In genomic region chr3:90491350-90491749, GRCm38 (mm10) we compare ENCODE assay signal across 7 mouse cellular contexts. TPM values are rescaled to one million over a fixed set of nuclear protein-coding genes. Genes with fewer than 3 reads are reported as not detected.
DNase-seq lines count a peak whose midpoint lies in the region; ATAC-seq lines count a peak whose summit lies in the region.

No protein-coding gene starts in this region.

- WGBS in hindbrain, embryonic 13.5 days = 47% methylated on average over 2 of the region's 2 CpGs
- WGBS in hindbrain, embryonic 10.5 days = 40% methylated on average over 2 of the region's 2 CpGs
- WGBS in midbrain, embryonic 15.5 days = 44% methylated on average over 2 of the region's 2 CpGs

- DNase-seq in hindbrain, embryonic 10.5 days (ENCODE audit: low spot score) = no peak
- DNase-seq in CD4-positive helper T cell, adult 2 months (ENCODE audit: low read depth, low spot score) = peak; percentile 77
- peak; percentile 81 for DNase-seq in MEL-GATA-1-ER (ENCODE audit: extremely low read depth, low read depth)
- peak; percentile 56 for DNase-seq in kidney, postnatal 14 days
- DNase-seq in urinary bladder, adult 2 months (ENCODE audit: low spot score) = no peak

- H3K9me3 ChIP-seq in hindbrain, embryonic 13.5 days = no peaks in the 10 kb centered on the region
- H3K9me3 ChIP-seq in hindbrain, embryonic 10.5 days = no peaks in the 10 kb centered on the region
- H3K9me3 ChIP-seq in midbrain, embryonic 15.5 days = no peaks in the 10 kb centered on the region

- no peak overlapping the region for H3K4me2 ChIP-seq in hindbrain, embryonic 13.5 days
- H3K4me2 ChIP-seq in midbrain, embryonic 15.5 days = no peak overlapping the region

- ATAC-seq in hindbrain, embryonic 13.5 days (ENCODE audit: low FRiP score) = 0 out of 2 replicates have a peak, but pooled peaks have one; percentile 19
- peak; percentile 27; the same call in 1 of the 2 replicates for ATAC-seq in midbrain, embryonic 15.5 days (replicated peaks)

- no peak overlapping the region for H3K4me3 ChIP-seq in hindbrain, embryonic 13.5 days
- no peak overlapping the region for H3K4me3 ChIP-seq in hindbrain, embryonic 10.5 days
- no peak overlapping the region for H3K4me3 ChIP-seq in midbrain, embryonic 15.5 days

- H3K27me3 ChIP-seq in hindbrain, embryonic 13.5 days = no peaks in the 10 kb centered on the region
- H3K27me3 ChIP-seq in hindbrain, embryonic 10.5 days (ENCODE audit: insufficient read depth, poor library complexity, severe bottlenecking) = no peaks in the 10 kb centered on the region
- no peaks in the 10 kb centered on the region for H3K27me3 ChIP-seq in midbrain, embryonic 15.5 days (replicated peaks)

- H3K27ac ChIP-seq in hindbrain, embryonic 13.5 days = no peak overlapping the region
- no peak overlapping the region for H3K27ac ChIP-seq in hindbrain, embryonic 10.5 days
- no peak overlapping the region for H3K27ac ChIP-seq in midbrain, embryonic 15.5 days

- H3K9ac ChIP-seq in hindbrain, embryonic 13.5 days = no peak overlapping the region
- no peak overlapping the region for H3K9ac ChIP-seq in midbrain, embryonic 15.5 days

- peaks cover 10% of the 10 kb centered on the region for H3K4me1 ChIP-seq in hindbrain, embryonic 13.5 days (replicated peaks)
- peaks cover 8% of the 10 kb centered on the region for H3K4me1 ChIP-seq in hindbrain, embryonic 10.5 days (replicated peaks)
- peaks cover 7% of the 10 kb centered on the region for H3K4me1 ChIP-seq in midbrain, embryonic 15.5 days

- peaks cover 44% of the 10 kb centered on the region for H3K36me3 ChIP-seq in hindbrain, embryonic 13.5 days
- peaks cover 58% of the 10 kb centered on the region for H3K36me3 ChIP-seq in hindbrain, embryonic 10.5 days
- H3K36me3 ChIP-seq in midbrain, embryonic 15.5 days (replicated peaks) = peaks cover 23% of the 10 kb centered on the region

RNA-seq across cellular contexts. Expression of gene Snapin, which starts 0.5 kb away (rescaled TPM):
- 90.1 and 95.6 TPM in 2 replicates for polyA plus RNA-seq in hindbrain, embryonic 13.5 days (2015; fragmentation: Nextera tagmentation; extraction: Ambion mirVana)
- polyA plus RNA-seq in hindbrain, embryonic 10.5 days (2016; fragmentation: Nextera tagmentation; extraction: Ambion mirVana) = 60.9 and 69.1 TPM in 2 replicates
- polyA plus RNA-seq in midbrain, embryonic 15.5 days (2015; fragmentation: Nextera tagmentation; extraction: Ambion mirVana) = 83.4 and 89.2 TPM in 2 replicates
- polyA plus RNA-seq in urinary bladder, adult 2 months (2012; rRNA removed) = 88.2 and 107 TPM in 2 replicates

RNA-seq across cellular contexts. Expression of gene Ilf2, which starts 15.4 kb away (rescaled TPM):
- polyA plus RNA-seq in hindbrain, embryonic 13.5 days (2015; fragmentation: Nextera tagmentation; extraction: Ambion mirVana) = 303 and 314 TPM in 2 replicates
- 315 and 340 TPM in 2 replicates for polyA plus RNA-seq in hindbrain, embryonic 10.5 days (2016; fragmentation: Nextera tagmentation; extraction: Ambion mirVana)
- 263 and 264 TPM in 2 replicates for polyA plus RNA-seq in midbrain, embryonic 15.5 days (2015; fragmentation: Nextera tagmentation; extraction: Ambion mirVana)
- polyA plus RNA-seq in urinary bladder, adult 2 months (2012; rRNA removed) = 44.4 and 48.2 TPM in 2 replicates

RNA-seq across cellular contexts. Expression of gene Chtop, which starts 17.9 kb away (rescaled TPM):
- polyA plus RNA-seq in hindbrain, embryonic 13.5 days (2015; fragmentation: Nextera tagmentation; extraction: Ambion mirVana) = 195 and 197 TPM in 2 replicates
- polyA plus RNA-seq in hindbrain, embryonic 10.5 days (2016; fragmentation: Nextera tagmentation; extraction: Ambion mirVana) = 174 and 182 TPM in 2 replicates
- 184 and 185 TPM in 2 replicates for polyA plus RNA-seq in midbrain, embryonic 15.5 days (2015; fragmentation: Nextera tagmentation; extraction: Ambion mirVana)
- polyA plus RNA-seq in urinary bladder, adult 2 months (2012; rRNA removed) = 98.1 and 103 TPM in 2 replicates

RNA-seq across cellular contexts. Expression of gene S100a1, which starts 22.8 kb away (rescaled TPM):
- polyA plus RNA-seq in hindbrain, embryonic 13.5 days (2015; fragmentation: Nextera tagmentation; extraction: Ambion mirVana) = 8.4 and 9.5 TPM in 2 replicates
- polyA plus RNA-seq in hindbrain, embryonic 10.5 days (2016; fragmentation: Nextera tagmentation; extraction: Ambion mirVana) = 7.5 and 7.7 TPM in 2 replicates
- polyA plus RNA-seq in midbrain, embryonic 15.5 days (2015; fragmentation: Nextera tagmentation; extraction: Ambion mirVana) = 11.5 and 13.4 TPM in 2 replicates
- 592 and 865 TPM in 2 replicates for polyA plus RNA-seq in urinary bladder, adult 2 months (2012; rRNA removed)

RNA-seq across cellular contexts. Expression of gene S100a13, which starts 22.9 kb away (rescaled TPM):
- polyA plus RNA-seq in hindbrain, embryonic 13.5 days (2015; fragmentation: Nextera tagmentation; extraction: Ambion mirVana) = 10.6 and 12.2 TPM in 2 replicates
- 11.7 and 13.1 TPM in 2 replicates for polyA plus RNA-seq in hindbrain, embryonic 10.5 days (2016; fragmentation: Nextera tagmentation; extraction: Ambion mirVana)
- 7.0 and 7.4 TPM in 2 replicates for polyA plus RNA-seq in midbrain, embryonic 15.5 days (2015; fragmentation: Nextera tagmentation; extraction: Ambion mirVana)
- 86.1 and 86.3 TPM in 2 replicates for polyA plus RNA-seq in urinary bladder, adult 2 months (2012; rRNA removed)

Comparison
In these comparisons a context has a peak if more than half of its experiments do, and no peak if none do; other contexts are left out.
1. DNase-seq: peak in CD4-positive helper T cell, adult 2 months (single experiment), MEL-GATA-1-ER (single experiment) and kidney, postnatal 14 days (single experiment); none in hindbrain, embryonic 10.5 days (single experiment) and urinary bladder, adult 2 months (single experiment).